Mouse (Mus musculus): ENCODE data around the gene Olfr671.

DNA sequence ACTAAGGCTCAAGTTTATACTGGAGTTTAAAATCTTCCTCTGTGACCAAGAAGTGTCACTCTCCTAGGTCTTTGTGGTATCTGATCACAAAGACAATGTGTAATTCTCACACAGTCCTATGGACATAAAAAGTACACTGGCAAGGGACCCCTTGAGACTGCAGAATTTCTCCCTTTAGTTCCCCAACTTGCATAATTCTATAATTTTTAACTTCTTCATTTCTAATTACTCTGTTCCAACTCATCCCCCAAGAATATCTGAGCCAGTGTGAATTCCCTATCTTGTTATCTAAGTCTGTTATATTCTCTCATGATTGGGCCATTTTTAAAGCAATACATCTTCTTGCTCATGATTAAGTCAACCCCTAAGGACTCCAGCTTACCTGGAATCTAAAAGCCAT lies 23.0 kb upstream of the Olfr671 start, which contains the start of gene Olfr672:
- no peak for TF ChIP-seq CTCF (IDR thresholded peaks at IDR 0.05; ENCODE audit: low read depth)
- TF ChIP-seq EP300 (IDR thresholded peaks at IDR 0.05; ENCODE audit: low read depth) = no peak

Data from liver, embryonic 14.5 days (tissue).